Comparison of ENCODE assay signal across 13 mouse cellular contexts in the genomic region with DNA sequence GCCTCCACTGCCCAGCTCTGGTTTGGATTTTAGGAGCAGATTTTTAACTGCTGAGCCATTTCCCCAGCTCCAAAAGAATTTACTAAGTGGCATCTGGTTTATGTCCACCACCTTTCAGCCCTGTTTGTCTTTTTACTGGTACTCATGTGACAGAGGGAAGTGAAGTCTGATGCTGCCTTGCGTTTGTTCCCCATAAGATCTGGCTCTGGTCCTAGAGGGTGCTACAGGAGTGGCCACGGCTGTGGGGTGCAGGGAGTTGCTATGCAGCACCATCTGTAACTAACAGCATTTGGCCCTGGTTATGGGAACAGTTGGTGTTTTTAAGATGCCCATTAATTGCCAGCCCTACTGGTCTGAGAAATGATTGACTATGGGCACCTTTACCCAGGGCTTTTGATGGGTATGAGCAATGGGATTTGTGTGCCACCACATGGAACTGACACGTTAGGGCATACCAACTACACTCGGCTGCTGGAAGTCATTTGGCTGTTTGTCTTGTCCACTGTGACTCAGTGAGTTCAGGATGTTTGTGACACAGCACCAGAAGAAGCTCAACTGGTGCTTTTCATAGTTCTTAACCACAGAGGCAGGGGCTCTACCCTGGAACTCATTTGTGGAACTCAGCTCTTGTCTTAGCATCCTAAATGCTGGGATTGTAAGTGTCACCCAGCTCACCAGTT. TPM values are rescaled to one million over a fixed set of nuclear protein-coding genes. Genes with fewer than 3 reads are reported as not detected.
DNase-seq lines count a peak whose midpoint lies in the region; ATAC-seq lines count a peak whose summit lies in the region.
"Had no signal": no experiment of that assay in that cellular context is flagged by ENCODE, and none has a peak within 500 bp of the region (broad histone marks: within the 10 kb centered on the region; RNA-seq: fewer than 3 reads in every experiment).

No protein-coding gene starts in this region.

- H3K9me3 ChIP-seq in heart, embryonic 12.5 days (replicated peaks) = no peaks in the 10 kb centered on the region
- H3K9me3 ChIP-seq: intestine, embryonic 15.5 days had no signal

- peak overlapping the region; percentile 70; the same call in 1 of the 2 replicates for H3K27ac ChIP-seq in heart, embryonic 12.5 days (ENCODE audit: poor library complexity, severe bottlenecking)
- H3K27ac ChIP-seq: intestine, embryonic 15.5 days; liver, embryonic 14.5 days had no signal

- no peak overlapping the region for H3K9ac ChIP-seq in heart, embryonic 12.5 days
- H3K9ac ChIP-seq: intestine, embryonic 15.5 days; liver, embryonic 14.5 days had no signal

- H3K36me3 ChIP-seq in heart, embryonic 12.5 days = peaks cover 27% of the 10 kb centered on the region

- H3K4me3 ChIP-seq in heart, embryonic 12.5 days = no peak overlapping the region
- H3K4me3 ChIP-seq: erythroblast, embryonic 14.5 days; intestine, embryonic 15.5 days had no signal

- no peak for ATAC-seq in heart, embryonic 12.5 days (ENCODE audit: insufficient number of reproducible peaks, low FRiP score)
- ATAC-seq: intestine, embryonic 15.5 days had no signal

- no peaks in the 10 kb centered on the region for H3K27me3 ChIP-seq in heart, embryonic 12.5 days (replicated peaks)
- H3K27me3 ChIP-seq: intestine, embryonic 15.5 days had no signal

- H3K4me2 ChIP-seq in heart, embryonic 12.5 days = 0 out of 2 replicates have a peak overlapping the region, but pooled peaks have one; percentile 10
- H3K4me2 ChIP-seq: intestine, embryonic 15.5 days had no signal

- peaks cover 36% of the 10 kb centered on the region for H3K4me1 ChIP-seq in heart, embryonic 12.5 days (replicated peaks)
- H3K4me1 ChIP-seq: intestine, embryonic 15.5 days had no signal

- 61% methylated on average over 4 of the region's 4 CpGs for WGBS in heart, embryonic 12.5 days

- peak; percentile 14 for DNase-seq in gastrocnemius, adult 18-20 months (ENCODE audit: low spot score)
- no peak for DNase-seq in gastrocnemius, postnatal 4 days (ENCODE audit: low spot score in 2 of 2)
- DNase-seq in lung, postnatal 10 days = peak; percentile 35
- DNase-seq in lung, postnatal 4 days = no peak
- peak; percentile 16 for DNase-seq in telencephalon, adult 2 months (ENCODE audit: low read depth, low spot score)
- DNase-seq in adrenal gland, postnatal 4 days (ENCODE audit: low spot score in 2 of 2) = no peak
- no peak for DNase-seq in left cerebral cortex, adult 9 months (ENCODE audit: low spot score in 2 of 2)
- DNase-seq: adrenal gland, postnatal 10 days had no signal

RNA-seq across cellular contexts. Expression of gene Gm5129, which starts 37.1 kb away (rescaled TPM):
- total RNA-seq in gastrocnemius, adult 18-20 months (2021) = 1 to 10 TPM in 1 of 2 experiments, not detected in 1; 1.1 TPM
- total RNA-seq in gastrocnemius, postnatal 4 days (2021) = not detected
- polyA plus RNA-seq in heart, embryonic 12.5 days (2016; fragmentation: Nextera tagmentation; extraction: Ambion mirVana) = not detected in 2 replicates
- total RNA-seq in adrenal gland, postnatal 4 days (2021) = 1 to 10 TPM in 1 of 2 experiments, not detected in 1; 1.3 TPM
- total RNA-seq: adrenal gland, postnatal 10 days had no signal
- polyA plus RNA-seq: erythroblast, embryonic 14.5 days; intestine, embryonic 15.5 days; neural tube, embryonic 14.5 days had no signal

RNA-seq across cellular contexts. Expression of gene Dnajb6, which starts 37.3 kb away (rescaled TPM):
- 10 to 100 TPM; 76.6 to 88.0 TPM for total RNA-seq in gastrocnemius, adult 18-20 months (2021)
- total RNA-seq in gastrocnemius, postnatal 4 days (2021) = 10 to 100 TPM; 82.6 to 98.4 TPM
- 114 and 115 TPM in 2 replicates for polyA plus RNA-seq in heart, embryonic 12.5 days (2016; fragmentation: Nextera tagmentation; extraction: Ambion mirVana)
- total RNA-seq in adrenal gland, postnatal 4 days (2021) = 100 to 1,000 TPM; 125 to 146 TPM

Comparison
In these comparisons a context has a peak if more than half of its experiments do, and no peak if none do; other contexts are left out.
1. DNase-seq: peak in gastrocnemius, adult 18-20 months (single experiment), lung, postnatal 10 days (single experiment) and telencephalon, adult 2 months (single experiment); none in gastrocnemius, postnatal 4 days (0 of 2), lung, postnatal 4 days (0 of 2), adrenal gland, postnatal 4 days (0 of 2) and left cerebral cortex, adult 9 months (0 of 2).